Mouse (Mus musculus) G1E (cell line): ENCODE measurements at regions not wholly inside any gene's neighbourhood (a gene's known extent, or its start where the extent isn't known, plus 50 kb on each side); places are given as distances from the start of the nearest gene placed in this dataset.

Experiments
- CTCF ChIP-seq: IDR thresholded peaks from 2 replicates; pipeline ENCODE4 v1.5.1; 2012; ENCODE audit warnings: low read depth, low read length, inconsistent platforms, mixed read lengths
- GATA1 ChIP-seq: IDR thresholded peaks from 2 replicates; pipeline ENCODE4 v1.6.1; 2012; ENCODE audit warnings: borderline replicate concordance, low read length, inconsistent platforms, mixed read lengths

DNA sequence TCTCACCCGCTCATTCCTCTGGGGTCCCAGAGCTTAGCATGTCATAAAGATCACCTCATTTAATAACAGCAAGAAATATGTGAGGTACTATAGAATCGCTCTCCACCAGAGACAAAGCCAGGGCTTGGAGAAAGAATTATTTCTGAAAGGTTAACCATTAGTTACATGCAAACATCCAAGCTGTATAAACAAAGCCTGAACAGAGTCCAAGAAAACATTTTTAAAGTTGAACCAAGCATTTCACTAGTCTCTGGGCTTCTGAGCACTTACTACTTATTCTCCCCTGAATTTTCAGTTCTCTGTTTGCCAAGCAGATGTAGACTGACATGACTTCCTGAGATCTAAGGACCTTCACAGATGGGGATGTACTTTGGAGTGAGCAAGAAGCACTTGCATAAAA, 450.0 kb downstream of the Inhba start:
- TF ChIP-seq CTCF (no peak), GATA1 (no peak)
